Mouse (Mus musculus) megakaryocyte progenitor cell, adult 5-6 weeks (primary cell): ENCODE results near the gene Socs4. TPM values are rescaled to one million over a fixed set of nuclear protein-coding genes. Genes with fewer than 3 reads are reported as not detected.

Experiments
- ATAC-seq: replicated peaks from 2 replicates; pipeline ENCODE4 v1.8.0; 2016; ENCODE audit warnings: mild to moderate bottlenecking, moderate TSS enrichment, inconsistent platforms; ENCODE audit not compliant: poor library complexity
- total RNA-seq, 2 experiments: library from RNA; stranded (forward) in 1 of 2; stranded (reverse) in 1 of 2; fragments of 157-497, 149-512 nt in 1 of 2; fragments of 200-1000 nt in 1 of 2; gene quantifications; 2 replicates each; pipeline versions ENCODE4 v1.2.3 to v1.2.4; 2015 to 2017

Socs4 gene
- total RNA-seq, 2 experiments from 2014 or later: 16.1 to 24.1 TPM

DNA sequence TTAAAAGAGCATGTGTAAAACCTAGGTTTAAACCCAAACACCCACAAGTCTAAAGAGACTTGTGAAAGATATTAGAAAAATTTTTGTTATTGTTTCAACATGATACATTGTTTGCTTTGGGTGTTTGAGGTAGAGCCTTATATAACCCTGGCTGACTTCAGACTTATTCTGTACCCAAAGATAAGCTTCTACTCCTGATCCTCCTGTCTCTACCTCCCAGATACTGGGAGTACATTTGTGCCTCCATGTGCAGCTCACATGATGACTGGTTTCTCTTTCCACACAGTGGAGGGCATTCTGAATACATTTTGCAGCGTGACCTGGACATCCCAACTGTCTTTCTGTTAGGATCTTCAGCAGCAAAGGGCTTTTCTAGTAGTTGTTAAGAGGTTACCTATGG is 9.5 kb downstream of the Socs4 start:
- peak; percentile 68; the same call in 1 of the 2 replicates for ATAC-seq

GRCm38 (mm10) chr14:47287021-47287420 is 10.3 kb downstream of the Socs4 start:
- ATAC-seq: no peak

GRCm38 (mm10) chr14:47291772-47292171 is 15.0 kb downstream of the Socs4 start:
- ATAC-seq: no peak

GRCm38 (mm10) chr14:47294136-47294535 is 17.4 kb downstream of the Socs4 start:
- no peak for ATAC-seq

DNA sequence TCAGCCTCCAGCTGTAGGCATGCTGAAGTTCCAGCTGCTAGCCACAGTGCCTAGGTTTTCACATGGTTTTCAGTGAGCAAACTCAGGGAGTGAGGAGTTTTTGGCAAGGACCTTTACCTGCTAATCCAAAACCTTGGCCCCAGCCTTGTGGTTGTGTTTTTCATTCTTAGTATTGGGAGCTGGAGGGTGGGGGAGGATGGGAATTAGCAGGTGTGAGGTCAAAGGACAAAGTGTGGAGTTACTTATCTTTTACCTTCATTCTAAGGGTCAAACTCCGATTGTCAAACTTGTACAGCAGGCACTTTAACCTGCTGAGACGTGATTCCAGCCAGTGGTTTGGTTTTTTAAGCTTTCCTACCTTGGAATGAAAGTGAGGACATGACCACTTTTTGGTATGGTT is 19.5 kb downstream of the Socs4 start:
- no peak for ATAC-seq

DNA sequence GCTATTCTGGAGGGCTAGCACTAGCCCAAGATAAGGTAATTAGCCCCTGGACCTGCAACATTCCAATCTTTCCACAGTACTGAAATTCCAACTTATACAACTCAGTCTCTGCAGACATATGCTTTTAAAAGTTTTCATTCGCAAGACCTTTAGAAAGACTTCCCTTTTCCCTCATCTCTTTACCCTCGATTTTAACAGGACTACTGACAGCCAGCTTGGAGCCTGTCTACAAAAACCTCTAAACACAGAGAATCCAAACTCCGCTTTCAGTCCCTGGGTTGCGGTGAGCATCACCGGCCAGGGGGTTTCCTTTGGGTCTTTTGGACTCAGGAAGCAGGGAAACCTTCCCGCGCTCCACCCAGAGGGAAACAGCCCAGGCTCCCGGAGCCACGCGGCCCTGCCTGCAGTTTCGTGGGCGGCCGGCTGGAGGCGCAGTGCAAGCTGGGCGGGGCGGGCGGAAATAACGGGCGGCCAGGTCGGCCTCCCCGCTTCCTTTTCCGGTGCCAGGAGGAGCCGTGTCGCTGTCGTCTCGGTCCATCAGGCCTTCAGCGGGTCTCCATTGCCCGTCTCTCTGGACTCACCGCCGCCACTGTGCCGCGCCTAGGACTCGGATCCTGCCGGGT is 21.2 kb downstream of the Socs4 start, which contains the start of gene Mapk1ip1l:
TSS of gene Mapk1ip1l (plus strand) at position 482 of the 623 bp plus-strand sequence.
- peak; percentile 98 for ATAC-seq

DNA sequence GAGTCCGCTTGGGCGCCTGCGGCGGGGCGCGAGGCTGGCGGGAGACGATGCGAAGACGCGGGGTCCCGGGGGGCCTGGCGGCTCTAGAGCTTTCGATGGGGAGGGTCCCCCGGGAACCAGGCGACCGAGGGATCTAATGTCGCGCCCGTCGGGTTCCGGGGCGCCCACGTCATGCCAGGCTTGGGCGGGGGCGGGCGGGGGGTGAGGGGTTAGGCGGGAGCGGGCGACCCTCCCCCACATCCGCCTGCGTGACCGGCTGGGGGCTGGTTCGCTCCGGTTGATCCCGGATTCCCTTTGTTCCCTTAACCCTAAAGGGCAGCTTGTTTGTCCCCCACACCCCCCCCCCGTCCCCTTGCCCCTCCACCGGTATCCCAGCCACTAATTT is 21.7 kb downstream of the Socs4 start:
- ATAC-seq: peak; percentile 12

- peak; percentile 24 for ATAC-seq
Measured at GRCm38 (mm10) chr14:47298819-47299261, 22.1 kb downstream of the Socs4 start.

GRCm38 (mm10) chr14:47302885-47303680 is 26.4 kb downstream of the Socs4 start:
- ATAC-seq: no peak

DNA sequence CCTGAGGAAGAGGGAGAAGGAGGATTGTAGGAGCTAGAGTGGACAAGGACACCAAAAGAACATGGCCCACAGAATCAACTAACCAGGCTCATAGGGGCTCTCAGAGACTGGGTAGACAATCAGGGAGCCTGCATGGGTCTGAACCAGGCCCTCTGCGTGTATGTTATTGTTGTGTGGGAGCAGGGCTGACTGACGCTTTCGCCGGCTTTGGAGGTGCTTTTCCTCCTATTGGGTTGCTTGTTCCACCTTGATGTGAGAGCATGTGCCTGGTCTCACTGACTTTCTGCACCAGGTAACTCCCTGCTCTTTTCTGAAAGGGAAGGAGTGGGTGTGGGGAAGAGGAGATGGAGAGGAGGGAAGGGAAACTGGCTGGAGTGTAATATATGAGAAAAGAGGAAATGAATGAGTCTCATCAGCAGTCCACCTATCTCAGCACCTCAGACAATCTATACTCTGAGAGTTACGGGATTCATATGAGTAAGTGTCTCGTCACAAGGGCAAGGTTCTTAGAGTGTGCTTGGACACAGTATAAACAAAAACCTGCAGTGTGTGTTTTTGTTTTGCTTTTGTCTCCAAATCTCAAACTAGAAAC is 28.2 kb downstream of the Socs4 start:
- no peak; the same call in 1 of the 2 replicates for ATAC-seq

DNA sequence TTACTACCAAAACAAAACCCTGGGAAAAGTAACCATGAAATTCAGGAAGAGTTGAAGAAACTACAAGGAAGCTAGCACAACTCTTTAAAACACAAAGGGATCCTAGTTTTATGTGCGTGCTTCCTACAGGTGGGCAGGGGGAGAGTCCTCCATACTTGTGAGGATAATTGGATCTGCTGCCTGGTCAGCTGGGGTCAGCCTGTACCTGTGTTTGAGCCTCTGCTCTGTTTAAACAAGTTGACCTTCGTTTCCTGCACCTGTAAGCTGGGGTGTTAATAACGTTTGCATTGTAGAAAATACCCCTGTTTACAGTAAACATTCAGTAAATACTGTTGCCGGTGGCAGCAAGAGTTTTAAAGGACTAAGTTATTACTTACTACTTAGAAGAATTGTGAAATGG is 29.2 kb downstream of the Socs4 start:
- ATAC-seq: no peak

DNA sequence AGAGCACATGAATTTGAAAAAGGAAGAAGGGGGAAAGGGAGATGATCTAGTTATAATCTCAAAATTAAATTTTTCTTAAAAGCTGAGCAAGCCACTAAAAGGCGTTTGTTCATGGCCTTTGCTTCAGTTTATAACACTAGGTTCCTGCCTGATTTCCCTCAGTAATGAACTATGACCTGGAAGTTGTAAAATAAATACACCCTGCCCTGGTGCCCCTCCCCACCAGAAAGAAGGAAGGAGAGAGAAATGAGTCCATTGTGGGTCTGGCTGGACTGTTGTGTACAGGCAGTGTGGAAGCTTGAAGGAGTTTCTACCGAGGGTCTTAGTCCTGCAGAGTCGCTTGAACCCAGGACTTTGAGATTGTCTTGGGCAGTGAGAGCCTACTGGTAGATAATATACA is 30.9 kb downstream of the Socs4 start:
- ATAC-seq: no peak

DNA sequence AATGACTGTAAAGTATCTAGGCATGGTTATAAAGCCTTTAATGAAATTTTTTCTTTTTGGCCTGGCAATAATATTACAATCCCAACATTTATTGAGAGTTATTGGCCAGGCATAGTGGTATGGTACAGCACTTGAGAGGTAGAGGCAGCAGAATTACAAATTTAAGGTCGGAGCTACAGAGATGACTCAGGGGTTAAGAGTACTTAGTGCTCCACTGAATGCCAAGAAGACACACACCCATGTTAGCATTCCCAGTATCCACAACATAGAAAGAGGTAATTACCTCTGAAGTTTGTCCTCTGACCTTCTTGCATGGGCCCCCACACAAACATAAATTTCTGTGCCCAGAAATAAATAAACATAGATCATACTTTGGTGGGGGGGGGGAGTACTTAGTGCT is 32.3 kb downstream of the Socs4 start:
- no peak for ATAC-seq

- ATAC-seq: no peak
Measured at GRCm38 (mm10) chr14:47310342-47311181, 33.8 kb downstream of the Socs4 start.

- ATAC-seq: no peak
Measured at GRCm38 (mm10) chr14:47319362-47319761, 42.6 kb downstream of the Socs4 start.

DNA sequence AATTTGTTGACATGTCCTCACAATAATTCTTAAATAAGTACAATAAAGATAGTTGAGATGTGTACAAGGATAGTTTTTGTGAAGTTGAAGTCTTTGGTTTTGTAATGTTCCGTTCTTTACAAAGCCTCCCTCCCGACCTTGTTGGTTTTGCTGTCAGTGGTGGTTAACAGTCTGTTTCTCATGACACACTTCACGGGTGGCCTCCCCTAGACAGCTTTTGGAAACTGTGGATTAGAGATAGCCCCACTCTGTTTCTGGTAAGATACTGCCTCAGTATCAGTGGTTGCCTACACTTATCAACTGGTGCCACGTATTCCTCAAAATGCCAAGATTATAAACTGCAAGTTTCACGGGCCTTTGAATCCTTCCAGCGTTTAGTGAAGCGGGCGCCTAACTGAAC is 44.9 kb downstream of the Socs4 start:
- peak; percentile 92 for ATAC-seq

GRCm38 (mm10) chr14:47325965-47326761 is 49.4 kb downstream of the Socs4 start:
- ATAC-seq: no peak

- peak; percentile 76 for ATAC-seq
Measured at GRCm38 (mm10) chr14:47327347-47327746, 50.6 kb downstream of the Socs4 start.

- ATAC-seq: no peak
Measured at GRCm38 (mm10) chr14:47331920-47332319, 55.2 kb downstream of the Socs4 start.

DNA sequence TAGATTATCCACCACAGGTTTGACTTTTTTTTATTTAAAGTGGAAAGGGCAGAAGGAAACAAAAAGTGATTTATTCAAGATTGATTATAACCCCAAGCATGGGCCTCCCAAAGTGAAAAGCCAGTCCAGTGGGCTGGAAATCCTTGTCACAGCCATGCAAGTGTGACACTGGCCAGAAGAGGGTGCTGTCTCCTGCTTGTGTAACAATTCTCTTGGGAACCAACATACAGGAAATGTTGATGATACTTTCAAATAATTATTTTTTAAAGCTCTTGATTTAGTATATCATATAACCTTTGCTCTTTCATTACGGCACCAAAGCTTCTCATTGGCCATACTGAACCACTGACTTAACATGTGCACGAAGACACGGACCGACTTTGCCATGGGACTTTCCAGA is 58.1 kb downstream of the Socs4 start:
- ATAC-seq: peak; percentile 96
